Mouse (Mus musculus) kidney, postnatal 25 days (tissue): ENCODE results near the gene Coch.
"Not testable (repeated sequence)": the region's sequence is repeated elsewhere in the genome, so short reads cannot be mapped to it uniquely, and the experiment has no call there.

Experiments used
- DNase-seq, 2 experiments: peaks; one replicate each; pipeline ENCODE4 v3.0.0; 2021; ENCODE audit warnings: mixed read lengths in 2 of 2

The Coch gene

DNA sequence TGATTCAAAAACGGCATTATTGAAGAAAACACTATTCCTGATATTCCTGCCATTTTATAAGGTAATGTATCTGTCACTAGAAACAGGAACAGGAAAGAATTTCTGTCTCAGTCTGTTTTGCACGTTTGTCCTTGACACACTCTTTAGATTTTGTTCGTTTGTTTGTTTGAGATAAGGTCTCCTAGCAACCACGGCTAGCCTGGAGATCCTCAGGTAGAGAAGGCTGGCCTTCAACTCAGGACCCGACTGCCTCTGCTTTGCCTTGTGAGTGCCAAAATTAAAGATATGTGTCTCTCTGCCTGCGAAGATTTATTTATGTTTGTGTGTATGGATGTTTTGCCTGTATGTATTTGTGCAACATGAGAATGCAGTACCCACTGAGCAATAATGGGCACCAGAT lies 48.7 kb downstream of the Coch start:
- no peak for DNase-seq

DNA sequence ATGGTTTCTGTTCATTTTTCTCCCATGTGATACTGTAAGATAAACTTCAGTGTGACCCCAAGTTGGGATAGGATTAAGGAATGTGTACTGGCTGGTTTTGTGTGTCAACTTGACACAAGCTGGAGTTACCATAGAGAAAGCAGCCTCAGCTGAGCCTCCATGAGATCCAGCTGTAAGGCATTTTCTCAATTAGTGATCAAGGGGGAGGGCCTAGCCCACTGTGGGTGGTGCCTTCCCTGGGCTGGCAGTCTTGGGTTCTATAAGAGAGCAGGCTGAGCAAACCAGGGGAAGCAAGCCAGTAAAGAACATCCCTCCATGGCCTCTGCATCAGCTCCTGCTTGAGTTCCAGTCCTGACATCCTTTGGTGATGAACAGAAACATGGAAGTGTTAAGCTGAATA lies 56.3 kb downstream of the Coch start:
- not testable (repeated sequence) for DNase-seq
